Comparison of ENCODE assay signal across 18 mouse cellular contexts in the genomic region with DNA sequence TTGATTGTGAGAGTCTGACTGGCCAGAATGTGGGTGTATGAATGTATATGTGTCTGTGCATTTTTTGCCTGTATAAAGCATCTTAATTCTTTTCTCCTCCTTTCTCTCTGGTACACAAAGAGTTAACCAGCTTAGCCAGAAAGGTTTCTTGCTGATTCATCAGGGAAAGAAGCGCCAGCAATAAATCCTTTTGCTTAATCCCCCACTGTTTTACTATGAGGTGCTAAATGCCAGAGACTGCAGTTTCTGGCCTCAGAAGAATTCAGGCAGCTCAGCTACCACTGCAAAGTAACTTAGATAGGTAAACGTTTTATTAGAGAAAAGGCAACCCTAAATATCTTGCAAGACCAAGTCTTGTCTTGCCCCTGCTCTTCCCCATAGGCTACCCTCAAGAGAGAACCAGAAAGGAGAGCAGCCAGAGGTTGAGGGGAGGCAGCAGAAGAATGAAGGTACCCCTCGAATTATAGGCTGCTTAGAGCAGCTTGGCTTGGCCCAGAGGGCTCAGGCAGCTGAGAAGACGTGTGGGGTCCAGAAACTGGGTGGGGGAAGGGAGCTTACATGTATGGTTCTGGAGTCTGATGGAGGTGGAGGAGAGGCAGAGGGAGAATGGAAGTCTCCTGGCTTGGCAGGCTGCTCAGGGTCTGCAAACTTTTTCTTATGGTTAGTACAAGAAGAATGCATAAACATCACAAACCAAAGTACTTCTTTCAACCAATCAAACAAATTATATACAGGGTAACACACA.
DNase-seq lines count a peak whose midpoint lies in the region; ATAC-seq and TF ChIP-seq lines count a peak whose summit lies in the region.
"Had no signal": no experiment of that assay in that cellular context is flagged by ENCODE, and none has a peak within 500 bp of the region (broad histone marks: within the 10 kb centered on the region; RNA-seq: fewer than 3 reads in every experiment).

No protein-coding gene starts in this region.

- no peak overlapping the region for H3K27ac ChIP-seq in forebrain, embryonic 14.5 days (ENCODE audit: low read depth, low read length)
- H3K27ac ChIP-seq in forebrain, postnatal 0 days (ENCODE audit: low read depth, low read length) = no peak overlapping the region
- H3K27ac ChIP-seq in stomach, embryonic 14.5 days (ENCODE audit: low read length) = peak overlapping the region; percentile 39; the same call in 1 of the 2 replicates
- H3K27ac ChIP-seq in stomach, postnatal 0 days (replicated peaks) = no peak overlapping the region
- H3K27ac ChIP-seq in limb, embryonic 13.5 days = peak overlapping the region; percentile 44; the same call in 1 of the 2 replicates
- H3K27ac ChIP-seq: heart, embryonic 10.5 days; layer of hippocampus, adult 2 months; lung, embryonic 15.5 days had no signal

- no peak overlapping the region for H3K4me3 ChIP-seq in forebrain, embryonic 14.5 days (ENCODE audit: low read depth, low read length)
- H3K4me3 ChIP-seq in forebrain, postnatal 0 days (ENCODE audit: low read depth, low read length) = no peak overlapping the region
- H3K4me3 ChIP-seq in stomach, embryonic 14.5 days (ENCODE audit: low read depth, low read length) = no peak overlapping the region
- no peak overlapping the region for H3K4me3 ChIP-seq in stomach, postnatal 0 days (ENCODE audit: low read depth, low read length)
- no peak overlapping the region for H3K4me3 ChIP-seq in limb, embryonic 13.5 days
- H3K4me3 ChIP-seq: erythroblast, embryonic 14.5 days; heart, embryonic 10.5 days; layer of hippocampus, adult 2 months; lung, embryonic 15.5 days; megakaryocyte, embryonic 14.5 days had no signal

- no peak overlapping the region for H3K9ac ChIP-seq in forebrain, embryonic 14.5 days (ENCODE audit: low read length)
- no peak overlapping the region for H3K9ac ChIP-seq in forebrain, postnatal 0 days
- H3K9ac ChIP-seq in stomach, embryonic 14.5 days (replicated peaks; ENCODE audit: low read depth, low read length) = no peak overlapping the region
- H3K9ac ChIP-seq in stomach, postnatal 0 days (ENCODE audit: low read length) = no peak overlapping the region
- no peak overlapping the region for H3K9ac ChIP-seq in limb, embryonic 13.5 days
- H3K9ac ChIP-seq: lung, embryonic 15.5 days had no signal

- no peaks in the 10 kb centered on the region for H3K36me3 ChIP-seq in forebrain, embryonic 14.5 days (ENCODE audit: control insufficient read depth, insufficient read depth, low read length)
- H3K36me3 ChIP-seq in forebrain, postnatal 0 days (ENCODE audit: insufficient read depth) = no peaks in the 10 kb centered on the region
- H3K36me3 ChIP-seq in stomach, embryonic 14.5 days (ENCODE audit: control insufficient read depth, insufficient read depth, low read length) = no peaks in the 10 kb centered on the region
- no peaks in the 10 kb centered on the region for H3K36me3 ChIP-seq in stomach, postnatal 0 days (ENCODE audit: control insufficient read depth, insufficient read depth, low read length)
- H3K36me3 ChIP-seq in limb, embryonic 13.5 days = no peaks in the 10 kb centered on the region
- H3K36me3 ChIP-seq: heart, embryonic 10.5 days; lung, embryonic 15.5 days had no signal

- H3K4me1 ChIP-seq in forebrain, embryonic 14.5 days (ENCODE audit: control insufficient read depth, insufficient read depth, low read length) = no peaks in the 10 kb centered on the region
- no peaks in the 10 kb centered on the region for H3K4me1 ChIP-seq in forebrain, postnatal 0 days (ENCODE audit: insufficient read depth)
- no peaks in the 10 kb centered on the region for H3K4me1 ChIP-seq in stomach, embryonic 14.5 days (ENCODE audit: control insufficient read depth, insufficient read depth, low read length)
- no peaks in the 10 kb centered on the region for H3K4me1 ChIP-seq in stomach, postnatal 0 days (replicated peaks; ENCODE audit: control insufficient read depth, insufficient read depth)
- H3K4me1 ChIP-seq in limb, embryonic 13.5 days = peaks cover 10% of the 10 kb centered on the region
- H3K4me1 ChIP-seq: heart, embryonic 10.5 days; lung, embryonic 15.5 days; megakaryocyte, embryonic 14.5 days had no signal

- no peaks in the 10 kb centered on the region for H3K9me3 ChIP-seq in forebrain, embryonic 14.5 days (replicated peaks; ENCODE audit: control insufficient read depth, low read length)
- H3K9me3 ChIP-seq in forebrain, postnatal 0 days (ENCODE audit: low read length) = no peaks in the 10 kb centered on the region
- no peaks in the 10 kb centered on the region for H3K9me3 ChIP-seq in stomach, embryonic 14.5 days (ENCODE audit: control insufficient read depth, low read depth, low read length)
- no peaks in the 10 kb centered on the region for H3K9me3 ChIP-seq in stomach, postnatal 0 days (ENCODE audit: control insufficient read depth, low read length)
- no peaks in the 10 kb centered on the region for H3K9me3 ChIP-seq in limb, embryonic 13.5 days
- H3K9me3 ChIP-seq: heart, embryonic 10.5 days; lung, embryonic 15.5 days; megakaryocyte, embryonic 14.5 days had no signal

- H3K27me3 ChIP-seq in forebrain, embryonic 14.5 days (replicated peaks; ENCODE audit: control insufficient read depth, insufficient read depth, low read length) = no peaks in the 10 kb centered on the region
- H3K27me3 ChIP-seq in forebrain, postnatal 0 days (ENCODE audit: insufficient read depth, low read length) = no peaks in the 10 kb centered on the region
- no peaks in the 10 kb centered on the region for H3K27me3 ChIP-seq in stomach, embryonic 14.5 days (ENCODE audit: control insufficient read depth, insufficient read depth, low read length)
- no peaks in the 10 kb centered on the region for H3K27me3 ChIP-seq in stomach, postnatal 0 days (ENCODE audit: control insufficient read depth, insufficient read depth, low read length)
- no peaks in the 10 kb centered on the region for H3K27me3 ChIP-seq in limb, embryonic 13.5 days
- H3K27me3 ChIP-seq: lung, embryonic 15.5 days had no signal

- 3% methylated on average over 4 of the region's 4 CpGs for WGBS in forebrain, embryonic 14.5 days
- WGBS in forebrain, postnatal 0 days = 6% methylated on average over 4 of the region's 4 CpGs
- WGBS in stomach, embryonic 14.5 days = 5% methylated on average over 4 of the region's 4 CpGs
- WGBS in stomach, postnatal 0 days = 6% methylated on average over 4 of the region's 4 CpGs
- under 1% methylated on average over 4 of the region's 4 CpGs for WGBS in limb, embryonic 13.5 days

- ATAC-seq in forebrain, embryonic 14.5 days = no peak
- no peak for ATAC-seq in forebrain, postnatal 0 days
- ATAC-seq in stomach, embryonic 14.5 days (ENCODE audit: insufficient number of reproducible peaks, insufficient read depth, low FRiP score, low read depth) = no peak
- ATAC-seq in stomach, postnatal 0 days (ENCODE audit: low FRiP score, low TSS enrichment) = no peak
- ATAC-seq in limb, embryonic 13.5 days (ENCODE audit: low FRiP score, low read depth) = peak; percentile 77
- ATAC-seq in CD4-positive, CD25-positive, alpha-beta regulatory T cell, adult 4 months = no peak
- ATAC-seq: intestine, embryonic 16.5 days had no signal

- intact Hi-C loops in heart, postnatal 14 days (cut with DNase I) = no loop called here

- no peak for TF ChIP-seq EP300 in stomach, postnatal 0 days (optimal IDR thresholded peaks at IDR 0.05)

- no peak for TF ChIP-seq CTCF in forebrain, postnatal 0 days (IDR thresholded peaks at IDR 0.05; ENCODE audit: low read depth)
- no peak for TF ChIP-seq CTCF in stomach, postnatal 0 days (IDR thresholded peaks at IDR 0.05; ENCODE audit: low read depth)

- DNase-seq in forebrain, embryonic 14.5 days (ENCODE audit: low spot score) = peak; percentile 23
- no peak for DNase-seq in forebrain, postnatal 0 days
- DNase-seq in stomach, postnatal 0 days (ENCODE audit: low spot score) = no peak
- DNase-seq in heart, postnatal 14 days = no peak
- no peak for DNase-seq in frontal cortex, adult 2 months (ENCODE audit: extremely low spot score in 1 of 2, low spot score in 1 of 2)
- DNase-seq: cerebellum, adult 11 months; gastrocnemius, postnatal 25 days; heart, postnatal 4 days; liver had no signal

- H3K4me2 ChIP-seq in forebrain, embryonic 14.5 days (ENCODE audit: low read length) = no peak overlapping the region
- no peak overlapping the region for H3K4me2 ChIP-seq in forebrain, postnatal 0 days (ENCODE audit: low read depth)
- no peak overlapping the region for H3K4me2 ChIP-seq in stomach, embryonic 14.5 days (replicated peaks; ENCODE audit: low read depth, low read length)
- no peak overlapping the region for H3K4me2 ChIP-seq in stomach, postnatal 0 days (replicated peaks; ENCODE audit: low read depth)
- H3K4me2 ChIP-seq in limb, embryonic 13.5 days (replicated peaks) = 0 out of 2 replicates have a peak overlapping the region, but pooled peaks have one; percentile 5
- H3K4me2 ChIP-seq: lung, embryonic 15.5 days had no signal

Comparison
In these comparisons a context has a peak if more than half of its experiments do, and no peak if none do; other contexts are left out.
1. H3K27ac ChIP-seq: peak in stomach, embryonic 14.5 days (single experiment) and limb, embryonic 13.5 days (single experiment); none in forebrain, embryonic 14.5 days (single experiment), forebrain, postnatal 0 days (single experiment) and stomach, postnatal 0 days (single experiment).